Mouse (Mus musculus): ENCODE data around the gene Snn.
"Not testable (repeated sequence)": the region's sequence is repeated elsewhere in the genome, so short reads cannot be mapped to it uniquely, and the experiment has no call there.

The Snn gene

GRCm38 (mm10) chr16:11060645-11061044 is at the start of gene Snn:
Gene Snn, plus strand, starts transcription at chr16:11060945.
- no peak for DNase-seq (ENCODE audit: low spot score)

DNA sequence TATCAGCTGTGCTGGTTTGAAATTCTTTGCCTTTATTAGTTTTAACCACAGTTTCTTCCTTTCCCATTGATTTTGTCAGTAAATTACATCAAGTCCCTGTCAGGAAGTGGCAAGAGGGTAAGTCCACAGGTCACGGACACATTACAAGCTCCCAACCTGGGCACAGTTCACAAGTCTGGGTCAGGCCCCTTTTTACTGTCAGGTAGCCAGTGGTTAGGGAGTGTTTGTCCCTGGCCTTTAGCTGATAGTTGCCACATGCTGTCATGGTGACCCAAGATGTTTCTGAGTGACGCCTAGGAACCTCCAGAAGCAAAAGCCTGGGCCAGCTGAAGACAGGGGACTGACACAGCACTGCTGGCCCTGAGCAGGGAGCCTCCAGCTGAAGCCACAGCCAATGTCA is 49.5 kb upstream of the Snn start:
- no peak for DNase-seq (ENCODE audit: low spot score)

- DNase-seq (ENCODE audit: low spot score): no peak
These were observed 48.8 kb upstream of the Snn start for GRCm38 (mm10) chr16:11011939-11012338.

- peak; percentile 67 for DNase-seq (ENCODE audit: low spot score)
These were observed 47.9 kb upstream of the Snn start for GRCm38 (mm10) chr16:11012571-11013463.

DNA sequence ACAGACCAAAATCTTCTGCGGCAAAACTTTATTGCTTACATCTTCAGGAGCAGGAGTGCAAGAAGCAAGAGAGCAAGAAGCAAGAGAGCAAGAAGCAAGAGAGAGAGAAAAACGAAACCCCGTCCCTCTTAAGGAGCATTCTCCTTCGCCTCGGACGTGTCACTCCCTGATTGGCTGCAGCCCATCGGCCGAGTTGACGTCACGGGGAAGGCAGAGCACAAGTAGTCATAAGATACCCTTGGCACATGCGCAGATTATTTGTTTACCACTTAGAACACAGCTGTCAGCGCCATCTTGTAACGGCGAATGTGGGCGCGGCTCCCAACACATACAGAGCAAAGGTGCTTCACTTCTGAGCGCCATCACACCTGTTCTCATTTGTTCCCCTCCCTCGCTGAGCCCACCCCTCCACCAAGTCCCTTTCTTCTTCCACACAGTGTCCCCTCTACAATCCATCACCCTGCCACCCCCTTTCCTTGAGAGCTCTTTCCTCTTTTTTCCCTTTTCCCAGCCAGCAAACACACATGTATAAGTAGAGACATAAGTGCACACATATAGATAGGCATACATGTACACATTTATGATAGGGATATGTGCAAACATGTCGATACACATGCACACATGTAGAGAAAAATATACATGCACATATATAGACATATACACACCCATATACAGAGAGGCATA is 47.1 kb upstream of the Snn start:
- not testable (repeated sequence) for DNase-seq (ENCODE audit: low spot score)

GRCm38 (mm10) chr16:11014407-11014806 is 46.3 kb upstream of the Snn start:
- no peak for DNase-seq (ENCODE audit: low spot score)

- no peak for DNase-seq (ENCODE audit: low spot score)
These were observed 44.4 kb upstream of the Snn start for GRCm38 (mm10) chr16:11016353-11016752.

DNA sequence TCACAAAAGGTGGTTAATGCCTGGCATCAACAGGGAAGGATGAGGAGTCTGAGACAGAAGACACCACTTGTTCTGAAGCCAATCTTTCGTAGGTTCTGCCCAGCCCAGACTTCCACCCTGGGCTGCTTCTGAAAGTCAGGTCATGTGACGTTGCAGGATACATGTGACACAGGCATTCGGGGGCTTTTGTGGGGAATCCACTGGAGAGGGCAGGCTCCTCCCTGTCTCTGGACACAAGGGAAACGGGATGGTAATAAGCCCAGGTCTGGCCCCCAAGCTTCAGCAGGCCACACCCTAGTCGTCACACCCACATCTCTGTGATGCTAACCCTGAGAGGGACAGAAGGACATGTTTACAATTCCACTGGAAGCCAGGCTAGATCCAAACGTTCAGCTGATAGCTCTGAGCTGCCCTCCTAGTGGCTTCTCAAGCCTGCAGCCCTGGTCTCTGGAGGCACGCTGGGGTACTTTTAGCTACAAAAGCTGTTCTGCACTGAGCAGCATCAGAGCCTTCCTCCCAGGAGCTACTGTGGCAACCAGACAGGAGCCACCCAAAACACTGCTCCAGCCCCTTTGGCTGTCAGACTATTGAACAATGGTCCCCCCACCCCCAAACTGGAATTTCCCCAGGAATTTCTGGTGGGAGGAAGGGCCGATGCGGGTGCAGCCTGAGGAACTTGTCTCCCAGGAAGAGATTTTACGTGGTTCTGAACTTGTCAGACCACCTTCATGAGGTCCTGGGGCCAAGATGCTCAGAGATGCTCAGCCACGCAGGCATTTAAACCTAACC is 42.7 kb upstream of the Snn start:
- no peak for DNase-seq (ENCODE audit: low spot score)

DNA sequence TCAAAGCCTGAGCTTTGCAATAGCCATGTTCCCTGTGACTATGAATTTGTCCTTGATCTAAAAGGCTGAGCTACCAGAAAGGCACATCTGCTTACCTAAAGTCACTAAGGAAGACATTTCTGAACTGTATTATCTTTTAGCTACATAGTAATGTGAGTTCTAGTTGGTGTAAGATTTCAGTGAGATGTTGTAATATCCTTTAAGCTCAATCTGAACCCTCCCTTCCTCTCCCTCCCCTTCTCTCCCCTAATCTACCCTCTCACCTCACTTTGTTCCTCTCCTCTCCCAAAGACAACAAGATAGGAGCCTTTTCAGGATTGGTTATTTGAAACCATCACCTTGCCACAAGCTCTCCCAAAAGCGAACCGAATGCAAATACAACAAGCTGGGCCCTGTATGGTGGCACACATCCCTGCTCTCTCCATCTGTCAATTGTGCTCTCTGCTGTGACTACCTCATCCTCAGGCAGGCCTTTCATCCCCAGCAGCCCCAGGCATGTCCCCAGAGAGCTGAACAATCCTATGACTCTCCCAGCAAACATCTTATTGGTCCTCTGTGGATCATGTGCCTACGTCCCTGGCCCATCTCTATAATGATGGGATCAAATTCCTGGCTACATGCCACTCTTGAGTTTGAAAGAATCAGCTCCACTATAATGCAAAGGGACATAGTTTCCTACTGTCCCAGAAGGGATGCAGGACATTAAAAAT is 39.2 kb upstream of the Snn start:
- DNase-seq (ENCODE audit: low spot score): no peak

GRCm38 (mm10) chr16:11022113-11022489 is 38.6 kb upstream of the Snn start:
- no peak for DNase-seq (ENCODE audit: low spot score)

DNA sequence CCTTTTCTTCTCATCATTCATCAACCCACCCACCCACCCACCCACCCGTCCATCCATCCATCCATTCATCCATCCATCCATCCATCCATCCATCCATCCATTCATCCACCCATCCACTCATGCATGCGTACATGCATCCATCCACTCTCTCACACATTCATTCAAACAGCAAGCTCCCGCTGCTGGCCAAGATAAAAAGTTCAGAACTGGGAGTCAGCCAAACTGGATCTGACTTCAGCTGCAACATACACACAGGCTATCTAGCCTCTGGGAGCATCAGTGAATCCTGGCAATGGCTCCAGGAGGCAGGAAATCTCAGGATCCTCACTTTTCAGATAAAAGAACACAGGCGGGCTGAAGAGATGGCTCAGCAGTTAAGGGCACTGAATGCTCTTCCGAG is 37.1 kb upstream of the Snn start:
- DNase-seq (ENCODE audit: low spot score): no peak

- no peak for DNase-seq (ENCODE audit: low spot score)
These were observed 35.9 kb upstream of the Snn start for GRCm38 (mm10) chr16:11024841-11025240.

DNA sequence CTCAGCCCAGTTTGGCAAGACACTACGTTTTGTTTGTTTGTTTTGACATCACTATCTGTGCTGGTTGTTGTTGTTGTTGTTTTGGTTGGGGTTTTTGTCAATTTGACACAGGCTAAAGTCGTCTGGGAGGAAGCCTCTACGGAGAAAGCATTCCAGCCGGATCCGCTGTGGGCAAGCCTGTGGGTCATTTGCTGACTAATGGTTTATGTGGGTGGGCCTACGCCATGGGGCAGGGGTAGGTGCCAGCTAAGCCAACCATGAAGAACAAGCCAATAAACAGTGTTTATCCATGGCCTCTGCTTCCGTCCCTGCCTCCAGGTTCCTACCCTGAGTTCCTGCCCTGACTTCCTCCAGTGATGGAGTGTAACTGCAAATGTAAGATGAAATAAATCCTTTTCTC is 32.5 kb upstream of the Snn start:
- no peak for DNase-seq (ENCODE audit: low spot score)

DNA sequence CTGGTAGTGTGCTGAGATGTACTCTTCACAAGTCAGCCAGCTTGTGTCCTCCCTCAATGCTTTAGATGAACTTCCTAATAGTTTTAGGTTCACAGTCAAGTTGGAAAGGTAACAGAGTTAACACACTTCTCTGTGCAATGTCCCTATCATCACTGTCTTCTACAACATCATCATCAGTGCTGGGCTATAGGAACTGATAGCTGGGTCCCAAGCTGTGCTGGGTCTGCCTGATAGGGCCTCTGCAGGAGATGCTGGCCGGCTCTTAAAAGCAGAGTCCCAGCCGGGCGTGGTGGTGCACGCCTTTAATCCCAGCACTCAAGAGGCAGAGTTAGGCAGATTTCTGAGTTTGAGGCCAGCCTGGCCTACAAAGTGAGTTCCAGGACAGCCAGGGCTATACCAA is 29.9 kb upstream of the Snn start:
- DNase-seq (ENCODE audit: low spot score): no peak

- DNase-seq (ENCODE audit: low spot score): no peak
These were observed 29.4 kb upstream of the Snn start for GRCm38 (mm10) chr16:11031320-11031719.

DNA sequence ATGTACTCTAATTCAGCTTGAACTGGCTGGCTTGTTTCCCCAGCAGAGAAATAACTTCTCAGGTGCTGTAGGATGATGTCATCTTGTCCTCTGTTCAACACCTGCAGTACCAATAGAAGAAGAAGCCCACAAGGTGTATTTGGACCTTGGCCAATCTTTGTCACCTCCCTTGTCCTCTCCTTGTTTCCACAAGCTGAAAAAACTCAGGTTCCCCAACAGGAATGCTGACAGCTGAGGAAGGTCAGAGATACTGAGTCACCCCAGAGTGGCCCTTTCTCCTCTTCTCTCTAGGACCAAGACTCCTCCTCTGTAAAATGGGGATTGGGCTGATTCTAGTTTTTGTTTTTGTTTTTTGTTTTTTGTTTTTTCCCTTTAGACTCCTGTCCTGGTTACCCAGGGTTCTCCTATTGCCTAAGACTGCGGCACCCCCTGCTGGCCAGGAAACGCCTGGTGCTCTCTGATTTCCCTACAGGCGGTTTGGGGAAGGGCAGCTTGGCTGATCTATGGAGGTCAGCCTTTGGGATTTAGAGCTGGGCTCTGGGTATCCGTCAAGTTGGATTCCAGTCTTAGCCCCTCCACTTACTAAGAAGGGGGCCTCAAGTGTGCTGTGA is 26.4 kb upstream of the Snn start:
- DNase-seq (ENCODE audit: low spot score): peak; percentile 84

DNA sequence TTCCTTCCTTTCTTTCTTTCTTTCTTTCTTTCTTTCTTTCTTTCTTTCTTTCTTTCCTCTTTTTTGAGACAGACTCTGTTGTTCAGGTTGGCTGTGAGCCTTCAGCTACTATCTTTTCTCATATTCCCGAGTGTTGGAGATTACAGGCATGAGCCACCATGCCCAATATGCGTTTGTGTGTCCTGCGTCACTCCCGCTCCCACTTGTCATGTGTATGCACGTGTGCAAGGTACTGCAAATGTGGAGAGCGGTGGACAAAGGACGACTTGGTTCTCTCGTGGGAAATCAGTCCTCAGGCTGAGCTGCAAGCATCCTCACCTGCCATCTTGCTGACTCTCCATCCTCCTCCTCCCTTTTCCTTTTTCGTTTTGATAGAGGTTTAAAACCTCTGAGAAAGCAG is 25.5 kb upstream of the Snn start:
- DNase-seq (ENCODE audit: low spot score): no peak

DNA sequence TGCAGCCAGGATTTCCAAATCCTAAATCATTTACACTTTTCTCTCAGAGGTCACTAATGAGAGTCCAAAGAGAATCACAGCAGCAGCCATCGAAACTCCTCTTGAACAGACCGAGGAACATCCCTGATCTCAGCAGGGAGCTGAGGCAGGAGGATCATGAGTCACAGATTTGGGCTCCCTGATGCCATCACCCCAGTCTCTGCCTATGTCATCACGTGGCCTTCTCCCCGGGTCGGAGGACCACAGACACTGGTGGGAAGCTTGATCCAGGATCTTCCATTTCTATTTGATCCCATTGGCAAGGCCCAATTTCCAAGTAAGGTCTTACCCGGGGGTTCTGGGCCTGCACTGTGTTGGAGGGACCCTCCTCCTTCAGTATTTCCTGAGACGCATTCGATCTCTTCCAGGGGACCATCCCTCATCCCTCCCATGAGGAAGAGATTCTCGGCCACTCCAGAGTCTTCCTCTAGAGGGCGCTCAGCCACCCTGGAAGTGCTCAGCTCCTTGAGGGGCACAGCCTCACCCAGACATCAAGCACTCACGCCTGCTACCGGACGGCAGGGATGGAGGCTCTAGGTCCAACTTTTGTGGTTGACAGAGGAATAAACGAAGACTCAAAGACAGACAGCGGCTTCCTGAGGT is 24.8 kb upstream of the Snn start:
- peak; percentile 48 for DNase-seq (ENCODE audit: low spot score)

DNA sequence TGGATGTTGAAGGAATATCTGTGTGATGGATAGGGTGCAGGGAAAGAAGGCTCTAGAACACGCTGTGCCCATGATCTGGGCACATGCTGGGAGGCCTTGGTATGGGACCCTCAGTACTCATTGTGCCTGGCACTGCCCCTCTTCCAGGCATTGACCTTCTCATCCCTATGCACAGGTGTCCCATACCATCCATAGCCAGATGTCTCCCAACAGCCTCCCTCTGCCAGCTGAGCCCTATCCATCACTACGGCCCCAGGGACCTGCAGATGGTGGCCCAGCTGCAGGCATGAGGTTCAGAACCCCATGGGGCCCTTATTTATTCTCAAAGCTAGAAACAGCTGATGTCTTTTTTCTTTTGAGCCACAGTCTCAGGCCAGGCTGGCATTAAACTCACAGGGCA is 20.1 kb upstream of the Snn start:
- no peak for DNase-seq (ENCODE audit: low spot score)

- no peak for DNase-seq (ENCODE audit: low spot score)
These were observed 17.5 kb upstream of the Snn start for GRCm38 (mm10) chr16:11043239-11043638.

DNA sequence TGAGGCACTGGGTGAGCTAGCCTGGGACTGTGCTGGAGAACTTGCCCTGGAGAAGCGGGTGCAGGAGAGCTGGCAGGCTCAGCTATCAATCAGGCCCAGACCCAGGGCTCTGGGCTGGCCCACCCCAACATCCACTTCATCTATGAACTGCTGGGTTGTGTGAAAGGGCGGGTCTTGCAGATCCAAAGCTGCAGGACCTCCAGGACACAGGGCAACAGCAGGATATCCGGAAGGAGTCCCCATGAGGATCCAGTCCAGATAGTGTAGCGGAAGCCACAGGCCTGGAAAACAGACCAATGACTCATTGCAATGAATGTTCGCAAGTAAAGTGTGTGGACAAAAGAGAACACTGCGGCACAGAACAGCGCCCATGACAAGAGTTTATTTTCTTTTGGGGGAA is 14.3 kb upstream of the Snn start:
- DNase-seq (ENCODE audit: low spot score): no peak
